Mouse (Mus musculus) heart, embryonic 11.5 days (tissue): ENCODE measurements around the gene Phlpp2. TPM values are rescaled to one million over a fixed set of nuclear protein-coding genes. Genes with fewer than 3 reads are reported as not detected.

Source experiments
- ATAC-seq: fragments of 200-750 bp; cut with Nextera tagmentation; replicated peaks from 2 replicates; pipeline ENCODE4 v1.8.0; 2017; ENCODE audit warnings: moderate library complexity; ENCODE audit not compliant: insufficient number of reproducible peaks, low FRiP score, low TSS enrichment
- H3K27ac ChIP-seq: fragments of 300-500 bp; sonication (generic); 2 replicates; pipeline ENCODE4 v1.5.1; 2014; ENCODE audit warnings: mild to moderate bottlenecking, low read depth, low read length
- H3K27me3 ChIP-seq: fragments of 300-500 bp; sonication (generic); 2 replicates; pipeline ENCODE4 v1.6.1; 2014; ENCODE audit warnings: mild to moderate bottlenecking, low read length, mixed read lengths; ENCODE audit not compliant: control insufficient read depth, insufficient read depth
- H3K36me3 ChIP-seq: fragments of 300-500 bp; sonication (generic); 2 replicates; pipeline ENCODE4 v1.6.1; 2014; ENCODE audit warnings: mild to moderate bottlenecking, low read length, moderate library complexity, mixed read lengths; ENCODE audit not compliant: control insufficient read depth, insufficient read depth
- H3K4me1 ChIP-seq: fragments of 300-500 bp; sonication (generic); 2 replicates; pipeline ENCODE4 v1.6.1; 2014; ENCODE audit warnings: low read length; ENCODE audit not compliant: control insufficient read depth, insufficient read depth
- H3K4me2 ChIP-seq: fragments of 300-500 bp; sonication (generic); 2 replicates; pipeline ENCODE4 v1.6.1; 2014; ENCODE audit warnings: mild to moderate bottlenecking, moderate library complexity
- H3K4me3 ChIP-seq: fragments of 300-500 bp; sonication (generic); 2 replicates; pipeline ENCODE4 v1.5.1; 2014; ENCODE audit warnings: low read depth, low read length
- H3K9ac ChIP-seq: fragments of 300-500 bp; sonication (generic); 2 replicates; pipeline ENCODE4 v1.6.1; 2014; ENCODE audit warnings: mild to moderate bottlenecking, low read depth, low read length, moderate library complexity
- H3K9me3 ChIP-seq: fragments of 300-500 bp; sonication (generic); replicated peaks from 2 replicates; pipeline ENCODE4 v1.6.1; 2016; ENCODE audit warnings: low read length; ENCODE audit not compliant: control insufficient read depth
- WGBS: fragments of 180-500 bp; shearing (Covaris S2); extraction: QIAGEN DNeasy Blood & Tissue Kit; methylation state at CpG from one replicate; pipeline ENCODE4 v1.1.7; 2014; ENCODE audit not compliant: insufficient replicate concordance; 5-methylcytosine and 5-hydroxymethylcytosine counted together
- polyA plus RNA-seq: library from polyadenylated mRNA; unstranded; fragments of >200 nt; fragmentation: Nextera tagmentation; extraction: Ambion mirVana; gene quantifications from 2 replicates; pipeline ENCODE4 v1.2.1, GENCODE M21; 2014

The Phlpp2 gene
- polyA plus RNA-seq, 1 experiment from 2014 or later = 3.3 TPM

DNA sequence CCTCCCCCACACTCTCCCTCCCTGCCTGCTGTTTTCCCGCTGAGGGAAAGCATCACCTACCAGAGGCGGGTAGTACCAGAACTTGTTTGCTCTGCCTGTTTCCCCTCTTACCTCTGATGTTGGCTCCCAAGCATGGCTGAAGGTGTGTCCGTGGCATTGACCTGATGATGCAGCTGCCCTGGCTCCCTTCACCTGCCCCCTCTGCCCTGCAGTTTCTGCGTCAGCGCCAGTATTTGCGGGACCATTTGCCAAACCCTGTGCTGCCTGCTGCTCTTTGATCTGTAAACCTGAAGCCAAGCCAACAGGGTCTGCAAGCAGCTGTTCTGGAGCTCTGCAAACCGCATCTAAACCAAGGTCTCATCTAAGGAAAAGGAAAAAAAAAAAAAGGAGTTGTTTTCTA, 118.0 kb downstream of the Phlpp2 start:
- no peak for ATAC-seq
- Histone ChIP-seq H3K4me1 (no peaks in the 10 kb centered on the region), H3K9ac (no peak overlapping the region), H3K9me3 (no peaks in the 10 kb centered on the region), H3K4me3 (no peak overlapping the region), H3K27me3 (no peaks in the 10 kb centered on the region), H3K4me2 (no peak overlapping the region), H3K36me3 (no peaks in the 10 kb centered on the region), H3K27ac (no peak overlapping the region)
- 58% methylated on average over 7 of the region's 7 CpGs for WGBS

DNA sequence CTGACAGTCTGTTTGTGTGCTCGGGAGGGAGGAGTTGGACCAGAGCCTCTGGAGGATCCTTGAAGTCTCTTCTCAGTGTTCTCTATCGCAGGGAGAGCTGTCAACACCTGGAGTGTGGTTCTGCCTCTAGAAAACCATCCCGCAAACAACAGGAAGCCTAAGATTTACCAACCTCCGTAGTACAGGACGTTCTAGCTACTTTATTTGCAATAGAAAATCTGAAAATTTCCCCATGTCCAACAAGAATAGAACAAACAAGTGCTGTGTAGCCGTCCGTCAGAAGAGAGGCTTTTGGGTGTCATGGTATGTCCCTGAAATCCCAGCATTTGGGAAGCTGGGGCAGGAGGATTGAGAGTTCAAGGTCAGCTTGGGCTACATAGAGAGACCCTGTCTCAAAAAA, 119.4 kb downstream of the Phlpp2 start:
- H3K9me3 ChIP-seq = no peaks in the 10 kb centered on the region
- no peak overlapping the region for H3K27ac ChIP-seq
- 66% methylated on average over 7 of the region's 7 CpGs for WGBS
- no peak overlapping the region for H3K4me3 ChIP-seq
- H3K36me3 ChIP-seq = no peaks in the 10 kb centered on the region
- no peaks in the 10 kb centered on the region for H3K4me1 ChIP-seq
- no peaks in the 10 kb centered on the region for H3K27me3 ChIP-seq
- no peak overlapping the region for H3K4me2 ChIP-seq
- H3K9ac ChIP-seq = no peak overlapping the region
- no peak for ATAC-seq

DNA sequence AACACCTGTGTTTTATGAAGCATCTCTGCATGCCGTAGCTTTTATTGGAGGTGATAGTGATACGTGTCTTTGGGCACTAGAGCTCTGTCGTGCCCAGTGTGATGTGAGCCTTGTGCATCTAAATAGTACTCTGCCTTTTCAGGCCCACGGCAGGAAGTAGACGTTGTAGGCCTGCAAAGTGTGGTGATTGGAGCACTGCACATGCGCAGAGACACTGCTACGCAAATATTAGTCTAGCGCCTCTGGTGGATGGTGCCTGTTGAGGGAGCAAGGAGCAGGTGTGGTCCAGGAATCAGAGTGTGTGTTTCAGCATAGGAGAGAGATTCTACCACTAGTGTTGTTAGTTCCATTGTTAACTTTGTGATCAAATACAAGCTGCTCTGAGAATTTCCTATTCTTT, 120.8 kb downstream of the Phlpp2 start:
- H3K9ac ChIP-seq = no peak overlapping the region
- no peaks in the 10 kb centered on the region for H3K36me3 ChIP-seq
- no peak overlapping the region for H3K4me3 ChIP-seq
- no peak overlapping the region for H3K4me2 ChIP-seq
- no peaks in the 10 kb centered on the region for H3K4me1 ChIP-seq
- no peak for ATAC-seq
- H3K9me3 ChIP-seq = no peaks in the 10 kb centered on the region
- no peak overlapping the region for H3K27ac ChIP-seq
- WGBS = 86% methylated on average over 8 of the region's 8 CpGs
- no peaks in the 10 kb centered on the region for H3K27me3 ChIP-seq

DNA sequence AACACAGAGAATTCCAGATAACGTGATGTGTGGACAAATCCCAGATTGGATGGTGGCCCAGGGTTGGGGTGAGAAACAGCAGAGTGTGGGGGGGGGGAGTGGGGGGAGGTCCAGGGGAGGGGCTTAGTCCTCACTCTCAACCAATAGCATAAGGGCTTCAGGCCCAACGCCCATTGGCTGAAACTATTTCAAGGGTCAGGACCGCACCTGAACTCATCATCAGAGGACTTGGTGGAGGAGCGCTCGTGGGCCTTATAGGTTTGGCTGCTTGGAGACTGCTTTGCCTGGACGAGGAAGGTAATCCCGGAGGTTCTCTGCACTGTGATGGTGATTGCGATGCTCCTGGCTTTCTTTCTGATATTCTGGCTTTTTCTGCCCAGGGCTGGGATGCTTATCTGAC, 121.9 kb downstream of the Phlpp2 start, which contains the start of gene Tat:
Tat (plus strand) TSS at position 214 of the 400 bp plus-strand sequence.
- Histone ChIP-seq H3K4me2 (no peak within 1 kb of the TSS), H3K4me3 (no peak within 1 kb of the TSS), H3K9me3 (no peaks in the 10 kb centered on the region), H3K36me3 (no peaks in the 10 kb centered on the region), H3K27me3 (no peaks in the 10 kb centered on the region), H3K27ac (no peak within 1 kb of the TSS), H3K4me1 (no peaks in the 10 kb centered on the region), H3K9ac (no peak within 1 kb of the TSS)
- ATAC-seq = no peak
- 70% methylated on average over 8 of the region's 8 CpGs for WGBS

DNA sequence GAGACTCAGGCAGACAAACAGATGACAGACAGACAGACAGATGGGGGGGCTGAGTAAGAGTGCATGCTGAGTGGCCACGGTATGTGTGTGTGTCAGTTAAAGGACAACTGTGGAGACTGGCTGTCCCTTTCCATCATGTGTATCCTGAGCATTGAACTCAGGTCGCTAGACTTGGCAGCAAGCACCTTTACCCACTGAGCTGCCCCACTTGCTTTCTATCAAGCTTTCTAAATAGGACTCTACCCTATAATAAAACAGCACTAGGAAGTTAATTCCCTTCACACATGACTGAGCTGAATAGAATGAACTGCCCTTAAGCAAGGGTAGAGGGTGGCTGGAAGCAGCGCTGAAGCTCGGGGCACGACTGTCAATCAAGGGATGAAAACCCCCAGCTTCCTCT, 123.8 kb downstream of the Phlpp2 start:
- Histone ChIP-seq H3K9ac (no peak overlapping the region), H3K9me3 (no peaks in the 10 kb centered on the region), H3K36me3 (no peaks in the 10 kb centered on the region), H3K4me1 (no peaks in the 10 kb centered on the region), H3K27me3 (no peaks in the 10 kb centered on the region), H3K4me3 (no peak overlapping the region), H3K4me2 (no peak overlapping the region), H3K27ac (no peak overlapping the region)
- WGBS = 81% methylated on average over 5 of the region's 5 CpGs
- ATAC-seq = no peak

DNA sequence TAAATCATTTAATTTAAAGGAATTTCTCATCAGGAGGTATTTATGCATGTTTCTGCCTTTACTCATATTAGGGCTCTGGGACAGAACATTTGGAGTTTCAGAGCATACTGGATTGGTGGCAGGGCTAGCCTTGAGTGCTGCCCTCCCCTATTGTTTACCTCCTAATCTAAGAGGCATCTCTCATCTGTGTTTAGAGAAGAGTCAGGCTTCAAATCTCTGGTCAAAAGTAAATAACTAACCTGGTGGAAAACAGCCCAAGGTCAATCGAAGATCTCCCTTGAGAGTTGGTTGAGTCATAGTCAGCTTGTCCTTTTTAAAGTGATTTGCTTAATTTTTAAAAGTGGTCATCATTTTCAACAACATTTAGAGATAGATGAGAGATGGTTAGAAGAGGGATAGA, 124.6 kb downstream of the Phlpp2 start:
- no peak overlapping the region for H3K27ac ChIP-seq
- no peak overlapping the region for H3K9ac ChIP-seq
- no peak for ATAC-seq
- H3K4me2 ChIP-seq = no peak overlapping the region
- H3K27me3 ChIP-seq = no peaks in the 10 kb centered on the region
- no peaks in the 10 kb centered on the region for H3K4me1 ChIP-seq
- H3K36me3 ChIP-seq = no peaks in the 10 kb centered on the region
- no peak overlapping the region for H3K4me3 ChIP-seq
- no peaks in the 10 kb centered on the region for H3K9me3 ChIP-seq
- 74% methylated on average over 1 of the region's 1 CpGs for WGBS

Other genes with a start within 250 kb of the Phlpp2 start
- 89.6 and 106 TPM in 2 replicates for gene Ist1, start 175.3 kb upstream of the Phlpp2 start, polyA plus RNA-seq
- 17.0 and 19.6 TPM in 2 replicates for gene Zfp821, start 163.0 kb upstream of the Phlpp2 start, polyA plus RNA-seq
- 5.4 and 5.5 TPM in 2 replicates for gene Atxn1l, start 130.8 kb upstream of the Phlpp2 start, polyA plus RNA-seq
- 22.1 and 35.4 TPM in 2 replicates for gene Ap1g1, start 90.0 kb upstream of the Phlpp2 start, polyA plus RNA-seq
- not detected in 2 replicates for gene Marveld3, start 93.7 kb downstream of the Phlpp2 start, polyA plus RNA-seq
- not detected in 2 replicates for gene Tat, start 121.9 kb downstream of the Phlpp2 start, polyA plus RNA-seq
- gene Chst4, start 171.2 kb downstream of the Phlpp2 start, polyA plus RNA-seq = 0.16 and 0.51 TPM in 2 replicates
- gene Zfp612, start 211.2 kb downstream of the Phlpp2 start, polyA plus RNA-seq = 5.4 and 6.0 TPM in 2 replicates
- not detected in 2 replicates for gene Gm21964, start 232.7 kb downstream of the Phlpp2 start, polyA plus RNA-seq
- not detected in 2 replicates for gene Gm17720, start 234.2 kb downstream of the Phlpp2 start, polyA plus RNA-seq